In the genomic region with DNA sequence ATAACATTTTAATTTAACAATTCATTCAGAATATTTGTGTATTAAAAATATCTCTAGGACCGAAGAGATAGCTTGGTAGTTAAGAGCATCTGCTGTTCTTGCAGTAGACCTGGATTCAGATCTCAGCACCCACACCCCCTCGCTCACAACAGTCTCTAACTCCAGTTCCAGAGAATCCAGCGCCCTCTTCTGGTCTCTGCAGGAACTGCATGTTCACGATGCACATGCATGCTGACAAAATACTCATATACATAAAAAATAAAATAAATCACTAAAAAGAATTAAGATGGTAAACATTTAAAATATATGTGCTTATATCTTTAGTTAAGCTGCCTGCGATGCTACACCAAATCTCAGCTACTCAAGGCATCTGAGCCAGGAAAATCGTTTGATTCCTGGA, we compare ENCODE assay signal across 12 mouse cellular contexts. TPM values are rescaled to one million over a fixed set of nuclear protein-coding genes. Genes with fewer than 3 reads are reported as not detected.
DNase-seq lines count a peak whose midpoint lies in the region; TF ChIP-seq lines count a peak whose summit lies in the region.
"Had no signal": no experiment of that assay in that cellular context is flagged by ENCODE, and none has a peak within 500 bp of the region (broad histone marks: within the 10 kb centered on the region; RNA-seq: fewer than 3 reads in every experiment).

No protein-coding gene starts in this region.

- 84% methylated on average over 6 of the region's 6 CpGs for WGBS in spleen, adult 2 months
- WGBS in bone marrow, adult 2 months = 72% methylated on average over 6 of the region's 6 CpGs

- H3K4me1 ChIP-seq in spleen, adult 2 months (ENCODE audit: control insufficient read depth, insufficient read depth, insufficient read length) = peaks cover 13% of the 10 kb centered on the region; the same call in 1 of the 2 replicates
- peaks cover 6% of the 10 kb centered on the region for H3K4me1 ChIP-seq in bone marrow, adult 2 months (ENCODE audit: control insufficient read depth, insufficient read depth, low read length)

- TF ChIP-seq CTCF in spleen, adult 2 months (IDR thresholded peaks at IDR 0.05; ENCODE audit: extremely low read depth, insufficient read depth, insufficient read length, insufficient replicate concordance) = peak; percentile 36; the same call in 1 of the 2 replicates
- TF ChIP-seq CTCF in bone marrow, adult 2 months (IDR thresholded peaks at IDR 0.05; ENCODE audit: control insufficient read depth, insufficient read depth, low read length) = peak; percentile 42

- H3K4me3 ChIP-seq in spleen, adult 2 months (ENCODE audit: extremely low read depth, insufficient read depth, insufficient read length) = no peak overlapping the region
- H3K4me3 ChIP-seq in bone marrow, adult 2 months (replicated peaks; ENCODE audit: control insufficient read depth, low read depth, low read length) = no peak overlapping the region

- no peak overlapping the region for H3K27ac ChIP-seq in spleen, adult 2 months (ENCODE audit: insufficient read depth, low read length)
- no peak overlapping the region for H3K27ac ChIP-seq in bone marrow, adult 2 months (ENCODE audit: control insufficient read depth, insufficient read depth, low read depth, low read length, poor library complexity)
- H3K27ac ChIP-seq: embryonic facial prominence, embryonic 15.5 days had no signal

- peak; percentile 42 for DNase-seq in heart, postnatal 4 days
- DNase-seq in heart, adult 9 months (ENCODE audit: low spot score in 2 of 2) = no peak
- DNase-seq in spleen, adult 2 months (ENCODE audit: low read depth in 1 of 2, low spot score in 2 of 2) = peak in 1 of 2 experiments; percentile 25
- DNase-seq in spleen, adult 12 weeks (ENCODE audit: low spot score) = no peak
- DNase-seq in splenic B cell, adult 2 months (ENCODE audit: low read depth, low spot score) = peak; percentile 73
- no peak for DNase-seq in layer of hippocampus, postnatal 36 days
- DNase-seq in left cerebral cortex, postnatal 10 days (ENCODE audit: extremely low spot score in 1 of 2, low spot score in 2 of 2) = no peak

- H3K27me3 ChIP-seq in spleen, adult 2 months (ENCODE audit: control insufficient read depth, insufficient read depth, low read length) = no peaks in the 10 kb centered on the region; the same call in 1 of the 2 replicates
- no peaks in the 10 kb centered on the region for H3K27me3 ChIP-seq in splenic B cell, adult 2 months (ENCODE audit: control insufficient read depth, insufficient read depth, low read length, poor library complexity, severe bottlenecking)

- no peaks in the 10 kb centered on the region for H3K36me3 ChIP-seq in spleen, adult 2 months (ENCODE audit: control insufficient read depth, insufficient read depth, low read length)
- H3K36me3 ChIP-seq in splenic B cell, adult 2 months (ENCODE audit: control insufficient read depth, insufficient read depth, low read length, poor library complexity, severe bottlenecking) = no peaks in the 10 kb centered on the region
- H3K36me3 ChIP-seq: embryonic facial prominence, embryonic 15.5 days had no signal

- no peak for TF ChIP-seq POLR2A in spleen, adult 2 months (IDR thresholded peaks at IDR 0.05; ENCODE audit: low read depth, low read length)
- TF ChIP-seq POLR2A in bone marrow, adult 2 months (IDR thresholded peaks at IDR 0.05; ENCODE audit: borderline replicate concordance, control insufficient read depth, low read depth, low read length) = no peak

- intact Hi-C loops in left cerebral cortex, postnatal 10 days (cut with DNase I) = no loop called here

RNA-seq across cellular contexts. Expression of gene Irf5, which starts 1.2 kb away (rescaled TPM):
- 1 to 10 TPM; 3.0 TPM for total RNA-seq in heart, postnatal 4 days (2021)
- polyA plus RNA-seq in spleen, adult 2 months (2012; rRNA removed) = 136 and 178 TPM in 2 replicates
- 26.7 and 47.1 TPM in 2 replicates for polyA plus RNA-seq in bone marrow, adult 2 months (2011; ENCODE audit: insufficient read depth, insufficient read length, low replicate concordance, missing spikeins)
- 1 to 10 TPM; 4.5 to 4.8 TPM for total RNA-seq in layer of hippocampus, postnatal 36 days (2021)
- total RNA-seq in left cerebral cortex, postnatal 10 days (2021) = 1 to 10 TPM; 3.1 to 3.5 TPM

RNA-seq across cellular contexts. Expression of gene Kcp, which starts 17.5 kb away (rescaled TPM):
- 10 to 100 TPM; 11.6 to 15.1 TPM for total RNA-seq in heart, postnatal 4 days (2021)
- polyA plus RNA-seq in spleen, adult 2 months (2012; rRNA removed) = 10.1 and 10.2 TPM in 2 replicates
- not detected in 2 replicates for polyA plus RNA-seq in bone marrow, adult 2 months (2011; ENCODE audit: insufficient read depth, insufficient read length, low replicate concordance, missing spikeins)
- 1 to 10 TPM; 1.7 to 1.9 TPM for total RNA-seq in layer of hippocampus, postnatal 36 days (2021)
- total RNA-seq in left cerebral cortex, postnatal 10 days (2021) = 1 to 10 TPM; 6.7 to 8.9 TPM

RNA-seq across cellular contexts. Expression of gene Atp6v1fnb, which starts 54.0 kb away (rescaled TPM):
- not detected for total RNA-seq in heart, postnatal 4 days (2021)
- 0.34 TPM in 1 of 2 replicates, not detected in the other for polyA plus RNA-seq in spleen, adult 2 months (2012; rRNA removed)
- polyA plus RNA-seq in bone marrow, adult 2 months (2011; ENCODE audit: insufficient read depth, insufficient read length, low replicate concordance, missing spikeins) = not detected in 2 replicates
- total RNA-seq in layer of hippocampus, postnatal 36 days (2021) = 1 to 10 TPM; 1.2 to 2.0 TPM
- 1 to 10 TPM in 1 of 2 experiments, under 1 TPM in 1; 0.54 to 1.1 TPM for total RNA-seq in left cerebral cortex, postnatal 10 days (2021)
- polyA plus RNA-seq: embryonic facial prominence, embryonic 15.5 days; gonadal fat pad, adult 2 months; neural tube, embryonic 11.5 days; Patski had no signal

RNA-seq across cellular contexts. Expression of gene Atp6v1f, which starts 57.7 kb away (rescaled TPM):
- 100 to 1,000 TPM; 110 to 117 TPM for total RNA-seq in heart, postnatal 4 days (2021)
- polyA plus RNA-seq in spleen, adult 2 months (2012; rRNA removed) = 182 and 226 TPM in 2 replicates
- polyA plus RNA-seq in bone marrow, adult 2 months (2011; ENCODE audit: insufficient read depth, insufficient read length, low replicate concordance, missing spikeins) = 123 and 143 TPM in 2 replicates
- 100 to 1,000 TPM; 242 to 264 TPM for total RNA-seq in layer of hippocampus, postnatal 36 days (2021)
- 100 to 1,000 TPM; 246 to 249 TPM for total RNA-seq in left cerebral cortex, postnatal 10 days (2021)

Comparison
In these comparisons a context has a peak if more than half of its experiments do, and no peak if none do; other contexts are left out.
1. DNase-seq: peak in heart, postnatal 4 days (single experiment) and splenic B cell, adult 2 months (single experiment); none in heart, adult 9 months (0 of 2), spleen, adult 12 weeks (single experiment), layer of hippocampus, postnatal 36 days (0 of 2) and left cerebral cortex, postnatal 10 days (0 of 2).